Mouse (Mus musculus) left cerebral cortex, adult 18-20 months (tissue): ENCODE measurements at regions not wholly inside any gene's neighbourhood (a gene's known extent, or its start where the extent isn't known, plus 50 kb on each side); places are given as distances from the start of the nearest gene placed in this dataset.

Source experiments
- DNase-seq, 2 experiments: peaks; one replicate each; pipeline ENCODE4 v3.0.0; 2021 to 2022; ENCODE audit warnings: low spot score in 2 of 2, mixed read lengths in 1 of 2

DNA sequence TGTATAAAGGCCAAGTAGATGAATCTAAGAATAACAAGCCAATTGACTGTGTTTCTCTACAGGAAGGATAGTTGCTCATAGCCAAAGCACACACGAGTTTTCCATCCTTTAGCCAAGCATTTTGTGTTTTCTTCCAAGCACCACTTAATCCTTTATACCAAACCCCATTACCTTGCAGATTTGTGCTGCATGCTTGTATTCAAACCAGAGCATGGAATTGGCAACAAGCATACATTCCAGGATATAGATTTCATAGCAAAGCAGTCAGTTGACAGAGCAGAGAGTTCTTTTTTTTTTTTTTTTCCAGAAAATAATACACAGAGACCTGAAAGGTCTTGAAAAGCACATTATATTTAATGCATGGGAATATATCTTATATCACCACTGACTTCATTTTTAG, 169.9 kb downstream of the Pom121l12 start:
- no peak for DNase-seq

- DNase-seq: no peak
These were observed 170.6 kb downstream of the Pom121l12 start for GRCm38 (mm10) chr11:14769448-14770357.

DNA sequence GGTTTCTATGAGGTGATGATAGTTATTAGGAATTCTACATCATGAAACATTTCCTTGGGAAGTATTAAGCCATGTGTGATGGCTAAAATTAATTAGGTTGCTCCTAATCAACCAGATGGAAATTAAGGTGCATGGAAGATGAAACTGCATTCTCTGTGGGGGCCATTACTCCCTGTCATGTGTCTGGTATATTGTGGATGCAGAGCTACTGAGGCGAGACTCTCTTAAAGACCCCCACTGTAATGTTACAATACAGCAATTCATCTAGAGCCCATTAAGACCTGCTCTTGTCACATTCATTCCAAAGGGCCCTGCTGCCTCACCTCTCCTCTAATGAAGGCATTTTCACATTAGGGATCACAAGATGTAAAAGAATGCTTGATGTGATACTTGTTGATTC, 199.2 kb downstream of the Pom121l12 start:
- no peak for DNase-seq

GRCm38 (mm10) chr11:14799227-14799626, 200.2 kb downstream of the Pom121l12 start:
- DNase-seq: no peak

DNA sequence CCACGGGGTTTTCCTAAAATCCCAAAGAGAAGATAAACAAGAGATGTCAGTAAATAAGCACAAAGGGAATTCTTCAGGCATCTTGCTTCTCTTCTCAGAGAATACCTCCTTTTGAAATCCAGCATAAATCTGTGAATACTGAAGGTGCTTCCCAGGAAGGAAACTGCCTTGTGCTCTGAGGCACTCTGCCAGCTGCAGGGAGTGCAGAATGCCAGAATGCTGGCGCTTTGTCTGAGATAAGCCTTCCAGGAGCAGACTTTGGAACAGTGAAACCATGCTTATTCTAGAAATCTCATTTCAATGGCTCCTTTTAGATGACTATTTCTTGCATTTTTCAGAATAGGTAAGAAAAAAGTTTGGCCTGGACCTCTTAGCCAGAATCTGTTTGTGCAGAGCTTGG, 219.9 kb downstream of the Pom121l12 start:
- DNase-seq: peak in 1 of 2 experiments; percentile 36
